In the genomic region with DNA sequence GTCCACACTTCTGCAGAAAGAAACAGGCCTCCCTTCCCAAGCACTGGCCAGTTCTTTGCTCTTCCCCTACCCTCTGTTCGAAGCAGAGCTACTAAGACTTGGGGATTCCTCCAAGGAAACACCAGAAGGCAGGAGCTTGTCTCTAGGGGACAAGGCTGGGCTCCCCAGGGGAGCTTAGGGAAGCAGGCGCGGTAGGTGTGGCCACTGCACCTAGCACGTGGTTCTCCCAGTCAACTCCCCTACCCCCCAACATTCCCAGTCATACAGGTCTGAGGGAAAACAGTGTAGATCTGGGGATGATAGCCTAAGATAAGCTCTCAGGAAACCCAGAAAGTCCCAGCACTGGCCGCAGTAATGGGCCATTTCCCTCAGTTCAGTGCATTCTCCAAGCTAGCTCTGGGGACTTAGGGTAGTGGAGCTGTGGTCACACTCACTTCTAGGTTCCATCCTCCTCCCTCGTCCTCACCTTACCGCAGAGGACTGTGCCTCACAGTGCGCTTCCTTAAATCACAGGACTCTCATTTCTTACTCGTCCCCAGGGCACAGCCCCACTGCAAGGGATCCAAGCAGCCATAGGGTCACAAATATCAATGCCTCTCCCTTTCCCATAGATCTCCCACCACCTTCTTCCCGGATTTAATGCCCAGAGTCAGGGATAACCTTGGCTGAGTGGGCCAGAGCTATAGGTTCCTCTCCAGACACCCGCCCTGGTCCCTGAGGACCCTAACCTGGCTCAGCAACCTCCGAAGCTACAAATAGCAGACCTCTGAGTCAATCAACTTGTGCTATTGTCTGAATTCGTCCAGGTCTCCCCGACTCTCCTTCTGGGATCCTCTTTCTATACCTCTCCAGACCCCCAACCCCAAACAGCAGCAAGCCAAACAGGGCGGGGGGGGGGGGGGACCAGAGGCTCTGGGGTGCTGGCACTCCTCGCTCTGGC, we compare ENCODE assay signal across 8 mouse cellular contexts.
DNase-seq lines count a peak whose midpoint lies in the region; ATAC-seq lines count a peak whose summit lies in the region.

No protein-coding gene starts in this region.

- peaks cover 45% of the 10 kb centered on the region for H3K4me1 ChIP-seq in heart, embryonic 11.5 days (ENCODE audit: control insufficient read depth, insufficient read depth, low read length)
- H3K4me1 ChIP-seq in hindbrain, embryonic 11.5 days (replicated peaks; ENCODE audit: control insufficient read depth, insufficient read depth, low read length) = peaks cover 9% of the 10 kb centered on the region
- H3K4me1 ChIP-seq in midbrain, embryonic 10.5 days = peaks cover 70% of the 10 kb centered on the region

- 11% methylated on average over 16 of the region's 16 CpGs for WGBS in heart, embryonic 11.5 days (ENCODE audit: insufficient replicate concordance)
- WGBS in hindbrain, embryonic 11.5 days = 8% methylated on average over 15 of the region's 16 CpGs
- WGBS in midbrain, embryonic 10.5 days = 6% methylated on average over 16 of the region's 16 CpGs

- peak overlapping the region; percentile 77 for H3K4me2 ChIP-seq in heart, embryonic 11.5 days
- peak overlapping the region; percentile 88 for H3K4me2 ChIP-seq in hindbrain, embryonic 11.5 days (replicated peaks; ENCODE audit: low read depth, low read length)

- H3K36me3 ChIP-seq in heart, embryonic 11.5 days (ENCODE audit: control insufficient read depth, insufficient read depth, low read length) = no peaks in the 10 kb centered on the region
- H3K36me3 ChIP-seq in hindbrain, embryonic 11.5 days (ENCODE audit: control insufficient read depth, insufficient read depth, low read length) = no peaks in the 10 kb centered on the region
- peaks cover 2% of the 10 kb centered on the region; the same call in 1 of the 2 replicates for H3K36me3 ChIP-seq in midbrain, embryonic 10.5 days

- intact Hi-C loops in heart, postnatal 25 days (cut with DNase I) = no loop called here

- DNase-seq in heart, postnatal 25 days (ENCODE audit: low spot score) = no peak
- peak; percentile 38 for DNase-seq in ZHBTc4 (ENCODE audit: low read depth, low spot score)
- DNase-seq in hindbrain, embryonic 11.5 days (ENCODE audit: low spot score) = no peak
- DNase-seq in midbrain, embryonic 10.5 days (ENCODE audit: low spot score) = no peak
- DNase-seq in right cerebral cortex, postnatal 25 days = no peak
- no peak for DNase-seq in ovary, postnatal 10 days (ENCODE audit: low spot score)
- DNase-seq in adrenal gland, postnatal 10 days = no peak

- H3K9ac ChIP-seq in heart, embryonic 11.5 days (ENCODE audit: low read depth, low read length) = peak overlapping the region; percentile 78
- peak overlapping the region; percentile 65 for H3K9ac ChIP-seq in hindbrain, embryonic 11.5 days (ENCODE audit: low read depth, low read length)

- H3K9me3 ChIP-seq in heart, embryonic 11.5 days (replicated peaks; ENCODE audit: control insufficient read depth, low read length) = no peaks in the 10 kb centered on the region
- H3K9me3 ChIP-seq in hindbrain, embryonic 11.5 days (ENCODE audit: control insufficient read depth, low read length) = no peaks in the 10 kb centered on the region
- H3K9me3 ChIP-seq in midbrain, embryonic 10.5 days (replicated peaks) = no peaks in the 10 kb centered on the region

- peak overlapping the region; percentile 59 for H3K27ac ChIP-seq in heart, embryonic 11.5 days (ENCODE audit: low read depth, low read length)
- H3K27ac ChIP-seq in hindbrain, embryonic 11.5 days (ENCODE audit: low read depth, low read length) = no peak overlapping the region; the same call in 1 of the 2 replicates
- peak overlapping the region; percentile 82 for H3K27ac ChIP-seq in midbrain, embryonic 10.5 days (replicated peaks)

- no peak for ATAC-seq in heart, embryonic 11.5 days (replicated peaks; ENCODE audit: insufficient number of reproducible peaks, low FRiP score, low TSS enrichment)
- peak; percentile 13; the same call in 1 of the 2 replicates for ATAC-seq in hindbrain, embryonic 11.5 days (ENCODE audit: low FRiP score)

- H3K4me3 ChIP-seq in heart, embryonic 11.5 days (ENCODE audit: low read depth, low read length) = peak overlapping the region; percentile 63
- H3K4me3 ChIP-seq in hindbrain, embryonic 11.5 days (ENCODE audit: low read depth, low read length) = peak overlapping the region; percentile 46
- H3K4me3 ChIP-seq in midbrain, embryonic 10.5 days = peak overlapping the region; percentile 61

- no peaks in the 10 kb centered on the region for H3K27me3 ChIP-seq in heart, embryonic 11.5 days (ENCODE audit: control insufficient read depth, insufficient read depth, low read length)
- peaks cover 14% of the 10 kb centered on the region for H3K27me3 ChIP-seq in hindbrain, embryonic 11.5 days (ENCODE audit: control insufficient read depth, insufficient read depth, low read length)
- H3K27me3 ChIP-seq in midbrain, embryonic 10.5 days (ENCODE audit: low read depth, poor library complexity, severe bottlenecking) = peaks cover 57% of the 10 kb centered on the region
